Mouse (Mus musculus) urinary bladder, postnatal 25 days (tissue): Measurements from ENCODE around the gene Capsl.

Source experiments
- DNase-seq: peaks from one replicate; pipeline ENCODE4 v3.0.0; 2022; ENCODE audit warnings: low spot score

Capsl gene

GRCm38 (mm10) chr15:9435534-9436180, at the start of gene Capsl:
Gene Capsl, plus strand, starts transcription at chr15:9436028.
- peak; percentile 69 for DNase-seq

GRCm38 (mm10) chr15:9409475-9409874, 26.4 kb upstream of the Capsl start:
- no peak for DNase-seq

GRCm38 (mm10) chr15:9421163-9421562, 14.7 kb upstream of the Capsl start:
- no peak for DNase-seq

GRCm38 (mm10) chr15:9427849-9428248, 8.0 kb upstream of the Capsl start:
- no peak for DNase-seq

GRCm38 (mm10) chr15:9429843-9430242, 6.0 kb upstream of the Capsl start:
- DNase-seq = no peak

- DNase-seq = no peak
Measured at GRCm38 (mm10) chr15:9451999-9452398, 16.2 kb downstream of the Capsl start.

- DNase-seq = no peak
Measured at GRCm38 (mm10) chr15:9452842-9453241, 17.0 kb downstream of the Capsl start.

GRCm38 (mm10) chr15:9454198-9454597, 18.4 kb downstream of the Capsl start:
- DNase-seq = no peak

- peak; percentile 15 for DNase-seq
Measured at GRCm38 (mm10) chr15:9455241-9455640, 19.4 kb downstream of the Capsl start.

GRCm38 (mm10) chr15:9463521-9464027, 27.7 kb downstream of the Capsl start:
- DNase-seq = no peak

- no peak for DNase-seq
Measured at GRCm38 (mm10) chr15:9464039-9464438, 28.2 kb downstream of the Capsl start.

- DNase-seq = no peak
Measured at GRCm38 (mm10) chr15:9471053-9471685, 35.3 kb downstream of the Capsl start.

- DNase-seq = no peak
Measured at GRCm38 (mm10) chr15:9472167-9472566, 36.3 kb downstream of the Capsl start.

- DNase-seq = no peak
Measured at GRCm38 (mm10) chr15:9472618-9473017, 36.8 kb downstream of the Capsl start.

GRCm38 (mm10) chr15:9473188-9473587, 37.4 kb downstream of the Capsl start:
- no peak for DNase-seq

GRCm38 (mm10) chr15:9489417-9490118, 53.7 kb downstream of the Capsl start:
- no peak for DNase-seq

GRCm38 (mm10) chr15:9492077-9492476, 56.2 kb downstream of the Capsl start:
- no peak for DNase-seq
